Mouse (Mus musculus): ENCODE data around the gene Acta2. TPM values are rescaled to one million over a fixed set of nuclear protein-coding genes. Genes with fewer than 3 reads are reported as not detected.
"Not testable (repeated sequence)": the region's sequence is repeated elsewhere in the genome, so short reads cannot be mapped to it uniquely, and the experiment has no call there.

Gene Acta2
- polyA plus RNA-seq, 1 experiment, result not detected

DNA sequence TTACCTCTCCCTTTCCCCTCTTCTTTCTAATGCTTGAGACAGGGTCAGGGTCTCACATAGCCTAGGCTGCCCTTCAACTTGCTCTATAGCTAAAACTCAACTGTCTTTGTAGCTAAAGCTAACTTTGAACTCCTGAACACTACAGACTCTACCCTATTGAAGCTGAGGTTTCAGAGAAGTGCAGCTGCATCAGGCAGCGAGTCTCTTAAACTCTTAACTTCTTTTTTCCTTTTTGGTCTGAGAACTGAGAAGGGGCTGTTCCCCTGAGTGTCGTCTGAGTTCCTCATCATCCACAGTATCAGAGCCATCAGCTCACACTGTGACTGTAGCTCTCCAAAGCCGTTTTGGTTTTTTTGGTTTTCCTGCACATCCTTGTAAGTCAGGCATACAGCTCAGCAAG lies 37.6 kb downstream of the Acta2 start:
- H3K4me3 ChIP-seq (ENCODE audit: insufficient read depth, low read depth, low read length), result no peak overlapping the region
- H3K27ac ChIP-seq (ENCODE audit: insufficient read depth, low read depth, low read length), result no peak overlapping the region
- H3K4me1 ChIP-seq (ENCODE audit: control insufficient read depth, insufficient read depth, low read length), result peaks cover 3% of the 10 kb centered on the region; the same call in 1 of the 2 replicates
- TF ChIP-seq CTCF (IDR thresholded peaks at IDR 0.05; ENCODE audit: insufficient read depth, low read depth, low read length) (no peak), POLR2A (IDR thresholded peaks at IDR 0.05; ENCODE audit: insufficient read depth, low read depth, low read length) (no peak)
- 67% methylated on average over 3 of the region's 3 CpGs for WGBS

DNA sequence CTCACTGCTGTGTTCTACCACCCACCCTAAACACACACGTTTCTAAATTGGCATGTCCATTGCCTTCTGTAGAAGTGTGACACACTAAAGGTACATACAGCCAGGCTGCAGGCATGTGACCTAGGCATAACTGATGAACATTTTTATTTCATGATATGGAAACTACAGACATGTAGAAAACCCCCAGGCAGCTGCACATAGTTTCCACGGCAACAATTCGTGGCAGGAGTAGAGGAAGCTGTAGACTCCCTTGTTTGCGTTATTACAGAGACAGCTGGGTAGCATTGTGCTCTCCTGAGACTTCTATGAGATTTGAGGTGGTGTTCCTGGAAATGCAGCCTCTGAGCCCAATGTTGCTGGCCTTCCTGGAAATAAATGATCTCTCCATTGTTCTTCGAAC lies 38.4 kb downstream of the Acta2 start:
- H3K27ac ChIP-seq (ENCODE audit: insufficient read depth, low read depth, low read length), result peak overlapping the region; percentile 83
- WGBS, result 34% methylated on average over 5 of the region's 5 CpGs
- no peak for TF ChIP-seq CTCF (IDR thresholded peaks at IDR 0.05; ENCODE audit: insufficient read depth, low read depth, low read length)
- no peak for TF ChIP-seq POLR2A (IDR thresholded peaks at IDR 0.05; ENCODE audit: insufficient read depth, low read depth, low read length)

DNA sequence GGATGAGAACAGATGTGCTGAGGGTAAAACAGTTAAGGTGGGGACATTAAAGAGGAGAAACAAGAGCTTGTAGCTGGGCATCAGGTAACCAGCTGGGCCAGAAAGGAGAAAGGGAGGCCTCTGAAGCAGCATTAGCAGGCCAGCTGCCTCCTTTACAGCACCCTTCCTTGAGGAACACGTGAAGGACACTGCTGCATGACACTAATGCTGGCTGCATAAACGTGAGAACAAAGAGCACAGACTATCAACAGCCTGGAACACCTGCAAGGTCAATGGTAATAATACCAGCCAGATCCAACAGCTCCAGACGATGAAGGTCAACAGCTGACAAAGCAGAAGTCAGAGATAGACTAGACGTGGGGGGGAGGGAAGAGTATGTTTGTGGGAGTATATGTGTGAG lies 41.3 kb downstream of the Acta2 start:
- no peak overlapping the region for H3K4me3 ChIP-seq (ENCODE audit: insufficient read depth, low read depth, low read length)
- H3K27ac ChIP-seq (ENCODE audit: insufficient read depth, low read depth, low read length), result no peak overlapping the region
- TF ChIP-seq CTCF (IDR thresholded peaks at IDR 0.05; ENCODE audit: insufficient read depth, low read depth, low read length) (no peak), POLR2A (IDR thresholded peaks at IDR 0.05; ENCODE audit: insufficient read depth, low read depth, low read length) (no peak)
- H3K4me1 ChIP-seq (ENCODE audit: control insufficient read depth, insufficient read depth, low read length), result peaks cover 3% of the 10 kb centered on the region; the same call in 1 of the 2 replicates
- 61% methylated on average over 4 of the region's 4 CpGs for WGBS

More for the DNA sequence above, 38.4 kb downstream of the Acta2 start:
- Histone ChIP-seq H3K4me3 (ENCODE audit: insufficient read depth, low read depth, low read length) (no peak overlapping the region), H3K4me1 (ENCODE audit: control insufficient read depth, insufficient read depth, low read length) (peaks cover 3% of the 10 kb centered on the region; the same call in 1 of the 2 replicates)

- Histone ChIP-seq H3K27ac (ENCODE audit: insufficient read depth, low read depth, low read length) (no peak overlapping the region), H3K4me1 (ENCODE audit: control insufficient read depth, insufficient read depth, low read length) (peaks cover 3% of the 10 kb centered on the region; the same call in 1 of the 2 replicates), H3K4me3 (ENCODE audit: insufficient read depth, low read depth, low read length) (no peak overlapping the region)
- TF ChIP-seq POLR2A (IDR thresholded peaks at IDR 0.05; ENCODE audit: insufficient read depth, low read depth, low read length), result no peak
- no peak for TF ChIP-seq CTCF (IDR thresholded peaks at IDR 0.05; ENCODE audit: insufficient read depth, low read depth, low read length)
These were observed 42.1 kb downstream of the Acta2 start for GRCm38 (mm10) chr19:34213251-34213645.

DNA sequence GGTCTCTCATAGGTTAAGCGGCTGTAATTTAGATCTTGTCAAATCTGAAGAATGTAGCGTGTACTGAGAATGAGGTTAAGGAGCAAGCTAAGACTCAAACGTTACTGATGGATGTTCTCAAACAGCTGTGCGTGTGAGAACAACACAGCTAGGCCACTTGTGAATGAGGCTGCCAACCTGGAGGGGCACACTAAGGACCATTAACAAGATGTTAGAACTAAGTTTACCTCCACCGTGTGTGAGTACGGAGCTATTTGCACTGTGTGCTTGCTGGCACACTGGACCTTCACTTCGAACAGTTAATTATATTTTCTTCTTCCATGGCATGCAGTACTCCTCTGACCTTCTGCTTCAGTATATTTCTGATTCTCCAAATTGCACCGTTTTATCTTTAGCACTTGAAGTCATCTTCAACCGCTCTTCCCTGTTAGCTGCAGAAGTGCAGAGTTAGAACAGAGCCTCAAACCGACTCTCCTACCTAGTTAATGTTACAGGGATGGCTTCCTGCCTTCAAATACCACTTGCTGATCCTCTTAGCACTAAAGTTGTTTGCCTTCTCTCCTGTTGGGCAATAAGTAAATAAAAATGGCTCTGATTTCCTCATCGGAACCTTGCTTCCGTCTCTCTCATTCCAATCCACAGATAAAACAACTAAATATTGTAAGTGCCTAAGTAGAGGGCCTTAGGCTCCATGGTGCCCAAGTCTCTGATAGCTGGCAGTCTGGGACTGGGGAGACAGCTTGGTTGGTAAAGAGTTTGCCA lies 42.7 kb downstream of the Acta2 start:
- WGBS, result 84% methylated on average over 12 of the region's 12 CpGs
- Histone ChIP-seq H3K4me3 (ENCODE audit: insufficient read depth, low read depth, low read length) (no peak overlapping the region), H3K27ac (ENCODE audit: insufficient read depth, low read depth, low read length) (no peak overlapping the region), H3K4me1 (ENCODE audit: control insufficient read depth, insufficient read depth, low read length) (peaks cover 3% of the 10 kb centered on the region; the same call in 1 of the 2 replicates)
- TF ChIP-seq POLR2A (IDR thresholded peaks at IDR 0.05; ENCODE audit: insufficient read depth, low read depth, low read length), result no peak
- TF ChIP-seq CTCF (IDR thresholded peaks at IDR 0.05; ENCODE audit: insufficient read depth, low read depth, low read length), result no peak

GRCm38 (mm10) chr19:34210841-34211240 lies 44.5 kb downstream of the Acta2 start:
- Histone ChIP-seq H3K4me3 (ENCODE audit: insufficient read depth, low read depth, low read length) (no peak overlapping the region), H3K27ac (ENCODE audit: insufficient read depth, low read depth, low read length) (no peak overlapping the region), H3K4me1 (ENCODE audit: control insufficient read depth, insufficient read depth, low read length) (peaks cover 3% of the 10 kb centered on the region; the same call in 1 of the 2 replicates)
- 52% methylated on average over 2 of the region's 2 CpGs for WGBS
- no peak for TF ChIP-seq POLR2A (IDR thresholded peaks at IDR 0.05; ENCODE audit: insufficient read depth, low read depth, low read length)
- no peak for TF ChIP-seq CTCF (IDR thresholded peaks at IDR 0.05; ENCODE audit: insufficient read depth, low read depth, low read length)

DNA sequence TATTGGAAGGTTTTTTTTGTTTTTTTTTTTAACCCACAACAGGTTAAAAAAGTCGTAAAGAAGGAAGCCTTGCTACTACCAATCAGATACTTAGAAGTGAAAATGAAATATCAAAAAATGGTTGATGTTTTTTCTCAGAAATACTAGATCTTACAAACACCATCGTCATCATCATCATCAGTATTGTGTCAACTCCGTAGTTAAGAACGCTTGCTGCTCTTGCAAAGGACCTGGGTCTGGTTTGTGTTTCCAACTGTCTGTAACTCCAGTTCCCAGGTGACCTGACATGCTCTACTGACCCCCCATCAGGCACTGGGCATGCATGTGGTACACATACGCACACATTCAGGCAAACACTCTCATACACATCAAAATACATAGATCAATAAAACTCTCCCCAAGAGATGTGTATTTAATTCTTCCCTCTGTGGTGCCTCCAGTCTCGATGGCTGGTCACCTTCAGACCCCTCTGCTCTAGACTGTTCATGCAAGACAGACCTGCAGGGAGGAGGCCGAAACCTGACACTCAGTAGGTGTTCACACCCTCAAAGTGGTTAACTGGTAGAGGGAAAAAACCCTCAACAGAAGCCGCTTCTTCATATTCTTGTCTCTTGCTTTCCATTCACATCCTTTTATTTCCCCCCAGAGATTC lies 45.3 kb downstream of the Acta2 start:
- H3K27ac ChIP-seq (ENCODE audit: insufficient read depth, low read depth, low read length), result no peak overlapping the region
- H3K4me3 ChIP-seq (ENCODE audit: insufficient read depth, low read depth, low read length), result no peak overlapping the region
- no peak for TF ChIP-seq CTCF (IDR thresholded peaks at IDR 0.05; ENCODE audit: insufficient read depth, low read depth, low read length)
- no peak for TF ChIP-seq POLR2A (IDR thresholded peaks at IDR 0.05; ENCODE audit: insufficient read depth, low read depth, low read length)
- WGBS, result 92% methylated on average over 8 of the region's 8 CpGs
- peaks cover 3% of the 10 kb centered on the region; the same call in 1 of the 2 replicates for H3K4me1 ChIP-seq (ENCODE audit: control insufficient read depth, insufficient read depth, low read length)

DNA sequence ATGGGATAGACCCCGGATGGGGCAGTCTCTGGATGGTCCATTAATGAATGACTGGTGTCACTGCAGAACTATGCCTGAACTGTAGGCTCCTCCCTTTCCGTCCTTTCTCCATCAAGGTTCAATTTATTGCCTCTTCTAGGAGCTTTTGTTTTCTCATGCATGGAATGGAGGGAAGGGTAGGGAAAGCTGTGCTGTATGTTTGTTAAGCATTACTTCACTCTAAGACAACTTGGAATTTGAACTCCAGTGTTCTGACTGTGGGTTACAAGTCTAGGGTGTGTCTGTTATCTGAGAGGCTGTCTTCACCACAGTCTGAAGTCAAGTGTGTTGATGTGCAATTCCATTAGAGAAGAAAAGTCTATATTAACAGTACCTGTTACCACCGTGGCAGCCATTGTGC lies 46.4 kb downstream of the Acta2 start:
- TF ChIP-seq POLR2A (IDR thresholded peaks at IDR 0.05; ENCODE audit: insufficient read depth, low read depth, low read length) (no peak), CTCF (IDR thresholded peaks at IDR 0.05; ENCODE audit: insufficient read depth, low read depth, low read length) (no peak)
- 83% methylated on average over 3 of the region's 3 CpGs for WGBS
- no peak overlapping the region for H3K27ac ChIP-seq (ENCODE audit: insufficient read depth, low read depth, low read length)
- H3K4me1 ChIP-seq (ENCODE audit: control insufficient read depth, insufficient read depth, low read length), result peaks cover under 1% of the 10 kb centered on the region; the same call in 1 of the 2 replicates
- no peak overlapping the region for H3K4me3 ChIP-seq (ENCODE audit: insufficient read depth, low read depth, low read length)

DNA sequence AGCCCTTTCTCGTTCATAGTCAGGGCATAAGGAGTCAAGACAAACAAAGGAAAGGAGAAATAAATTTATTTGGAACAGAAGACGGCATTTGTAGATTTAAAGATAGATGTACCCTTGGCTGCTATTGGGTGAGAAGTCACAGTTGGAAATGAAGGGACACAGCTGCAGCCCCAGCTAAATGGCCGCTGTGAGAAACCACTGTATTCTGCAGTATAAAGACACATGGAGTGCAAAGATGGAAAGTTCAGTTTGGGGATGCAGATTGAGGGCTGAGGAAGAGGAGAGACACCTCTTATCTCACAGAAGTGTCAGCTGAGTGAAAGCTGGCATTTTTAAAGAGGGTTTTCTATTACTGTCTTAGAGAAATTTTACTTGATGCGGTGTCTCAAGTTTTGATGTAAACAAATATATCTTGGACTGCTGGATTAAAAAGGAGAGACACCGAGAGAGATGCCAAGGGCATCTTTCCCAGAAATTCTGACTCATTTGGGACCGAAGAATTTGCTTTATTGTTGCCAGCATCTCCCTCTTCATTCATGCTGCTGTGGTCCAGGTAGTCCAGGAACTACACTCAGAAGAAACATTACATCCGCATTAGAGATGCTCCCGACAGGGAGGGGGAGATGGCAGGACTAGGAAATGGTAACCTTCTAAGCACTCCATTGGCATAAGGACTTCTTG lies 48.5 kb downstream of the Acta2 start:
- Histone ChIP-seq H3K4me1 (ENCODE audit: control insufficient read depth, insufficient read depth, low read length) (no peaks in the 10 kb centered on the region), H3K27ac (ENCODE audit: insufficient read depth, low read depth, low read length) (no peak overlapping the region), H3K4me3 (ENCODE audit: insufficient read depth, low read depth, low read length) (no peak overlapping the region)
- 78% methylated on average over 8 of the region's 8 CpGs for WGBS
- no peak for TF ChIP-seq CTCF (IDR thresholded peaks at IDR 0.05; ENCODE audit: insufficient read depth, low read depth, low read length)
- TF ChIP-seq POLR2A (IDR thresholded peaks at IDR 0.05; ENCODE audit: insufficient read depth, low read depth, low read length), result no peak

- 82% methylated on average over 4 of the region's 4 CpGs for WGBS
- not testable (repeated sequence) for H3K27ac ChIP-seq (ENCODE audit: insufficient read depth, low read depth, low read length); H3K4me1 ChIP-seq (ENCODE audit: control insufficient read depth, insufficient read depth, low read length); H3K4me3 ChIP-seq (ENCODE audit: insufficient read depth, low read depth, low read length)
These were observed 49.3 kb downstream of the Acta2 start for GRCm38 (mm10) chr19:34206128-34206527.

Data from olfactory bulb, adult 2 months (tissue).